Mouse (Mus musculus) small intestine, adult 2 months (tissue): ENCODE measurements around the gene Heatr5b. TPM values are rescaled to one million over a fixed set of nuclear protein-coding genes. Genes with fewer than 3 reads are reported as not detected.

Experiments
- H3K27ac ChIP-seq: fragments of 200-500 bp; 2 replicates; pipeline ENCODE4 v1.5.1; 2012; ENCODE audit warnings: low read depth, low read length, control low read depth, inconsistent platforms; ENCODE audit not compliant: insufficient read depth
- H3K27me3 ChIP-seq: fragments of 200-500 bp; 2 replicates; pipeline ENCODE4 v1.6.1; 2012; ENCODE audit warnings: mild to moderate bottlenecking, moderate library complexity, low read length, inconsistent platforms; ENCODE audit not compliant: control insufficient read depth, insufficient read depth
- H3K36me3 ChIP-seq: fragments of 200-500 bp; 2 replicates; pipeline ENCODE4 v1.6.1; 2012; ENCODE audit warnings: mild to moderate bottlenecking, low read length, control low read depth, inconsistent platforms; ENCODE audit not compliant: control insufficient read depth, insufficient read depth
- H3K4me1 ChIP-seq: fragments of 200-500 bp; 2 replicates; pipeline ENCODE4 v1.6.1; 2012; ENCODE audit warnings: low read length, inconsistent platforms, mixed read lengths; ENCODE audit not compliant: control insufficient read depth, insufficient read depth, insufficient read length
- H3K4me3 ChIP-seq: fragments of 200-500 bp; 2 replicates; pipeline ENCODE4 v1.5.1; 2012; ENCODE audit warnings: low read depth, mild to moderate bottlenecking, control low read depth, inconsistent platforms, low read length, moderate library complexity
- CTCF ChIP-seq: fragments of 200-500 bp; IDR thresholded peaks from 2 replicates; pipeline ENCODE4 v1.5.1; 2012; ENCODE audit warnings: low read depth, mild to moderate bottlenecking, control low read depth, inconsistent platforms, low read length, moderate library complexity, mixed read lengths; ENCODE audit not compliant: insufficient replicate concordance, insufficient read length; ENCODE audit errors: extremely low read depth
- POLR2A ChIP-seq: fragments of 200-500 bp; IDR thresholded peaks from 2 replicates; pipeline ENCODE4 v1.6.1; 2012; ENCODE audit warnings: low read depth, mild to moderate bottlenecking, control low read depth, inconsistent platforms, low read length, moderate library complexity
- WGBS: fragments of 180-500 bp; shearing (Covaris S2); methylation state at CpG from one replicate; pipeline ENCODE4 v1.1.7; 2018; 5-methylcytosine and 5-hydroxymethylcytosine counted together
- polyA plus RNA-seq: library from polyadenylated mRNA; depleted of rRNA; stranded (reverse); fragments of >200 nt; gene quantifications from 2 replicates; pipeline ENCODE4 v1.2.3, GENCODE M21; 2012

Heatr5b gene
- polyA plus RNA-seq, 1 experiment: 9.6 TPM

- Histone ChIP-seq H3K27ac (no peak overlapping the region), H3K4me1 (no peaks in the 10 kb centered on the region), H3K4me3 (no peak overlapping the region), H3K36me3 (peaks cover 63% of the 10 kb centered on the region), H3K27me3 (no peaks in the 10 kb centered on the region)
- no peak for TF ChIP-seq CTCF
- TF ChIP-seq POLR2A: no peak
- 53% methylated on average over 7 of the region's 7 CpGs for WGBS
Measured at GRCm38 (mm10) chr17:78842271-78842928, 7.2 kb upstream of the Heatr5b start.

- H3K4me1 ChIP-seq: no peaks in the 10 kb centered on the region
- peak overlapping the region; percentile 68 for H3K4me3 ChIP-seq
- peaks cover 15% of the 10 kb centered on the region for H3K36me3 ChIP-seq
- H3K27me3 ChIP-seq: no peaks in the 10 kb centered on the region
- TF ChIP-seq CTCF (no peak), POLR2A (no peak)
- WGBS: 12% methylated on average over 2 of the region's 2 CpGs
- peak overlapping the region; percentile 52 for H3K27ac ChIP-seq
Measured at GRCm38 (mm10) chr17:78836056-78836455, 892 bp upstream of the Heatr5b start.

GRCm38 (mm10) chr17:78824346-78824745 lies 10.8 kb downstream of the Heatr5b start:
- peaks cover 62% of the 10 kb centered on the region for H3K36me3 ChIP-seq
- no peaks in the 10 kb centered on the region for H3K27me3 ChIP-seq
- WGBS: 93% methylated on average over 13 of the region's 13 CpGs
- H3K27ac ChIP-seq: no peak overlapping the region
- TF ChIP-seq CTCF (no peak), POLR2A (no peak)
- H3K4me1 ChIP-seq: no peaks in the 10 kb centered on the region
- H3K4me3 ChIP-seq: no peak overlapping the region

GRCm38 (mm10) chr17:78809582-78809981 lies 25.6 kb downstream of the Heatr5b start:
- H3K4me1 ChIP-seq: no peaks in the 10 kb centered on the region
- H3K27me3 ChIP-seq: no peaks in the 10 kb centered on the region
- peaks cover 41% of the 10 kb centered on the region for H3K36me3 ChIP-seq
- H3K27ac ChIP-seq: no peak overlapping the region
- WGBS: 93% methylated on average over 3 of the region's 3 CpGs
- TF ChIP-seq POLR2A: no peak
- TF ChIP-seq CTCF: no peak
- H3K4me3 ChIP-seq: no peak overlapping the region

GRCm38 (mm10) chr17:78809019-78809418 lies 26.1 kb downstream of the Heatr5b start:
- Histone ChIP-seq H3K36me3 (peaks cover 39% of the 10 kb centered on the region), H3K27me3 (no peaks in the 10 kb centered on the region), H3K27ac (no peak overlapping the region), H3K4me1 (no peaks in the 10 kb centered on the region), H3K4me3 (no peak overlapping the region)
- TF ChIP-seq CTCF: no peak
- TF ChIP-seq POLR2A: no peak

- Histone ChIP-seq H3K27me3 (no peaks in the 10 kb centered on the region), H3K27ac (no peak overlapping the region), H3K36me3 (peaks cover 38% of the 10 kb centered on the region), H3K4me1 (no peaks in the 10 kb centered on the region), H3K4me3 (no peak overlapping the region)
- WGBS: 92% methylated on average over 1 of the region's 1 CpGs
- TF ChIP-seq POLR2A (no peak), CTCF (no peak)
Measured at GRCm38 (mm10) chr17:78797222-78797621, 37.9 kb downstream of the Heatr5b start.

- Histone ChIP-seq H3K27ac (no peak overlapping the region), H3K4me3 (no peak overlapping the region), H3K36me3 (peaks cover 42% of the 10 kb centered on the region), H3K4me1 (no peaks in the 10 kb centered on the region), H3K27me3 (no peaks in the 10 kb centered on the region)
- WGBS: 75% methylated on average over 5 of the region's 5 CpGs
- TF ChIP-seq POLR2A (no peak), CTCF (no peak)
Measured at GRCm38 (mm10) chr17:78794390-78794789, 40.8 kb downstream of the Heatr5b start.
